Mouse (Mus musculus): ENCODE measurements around the gene Afg1l.

DNA sequence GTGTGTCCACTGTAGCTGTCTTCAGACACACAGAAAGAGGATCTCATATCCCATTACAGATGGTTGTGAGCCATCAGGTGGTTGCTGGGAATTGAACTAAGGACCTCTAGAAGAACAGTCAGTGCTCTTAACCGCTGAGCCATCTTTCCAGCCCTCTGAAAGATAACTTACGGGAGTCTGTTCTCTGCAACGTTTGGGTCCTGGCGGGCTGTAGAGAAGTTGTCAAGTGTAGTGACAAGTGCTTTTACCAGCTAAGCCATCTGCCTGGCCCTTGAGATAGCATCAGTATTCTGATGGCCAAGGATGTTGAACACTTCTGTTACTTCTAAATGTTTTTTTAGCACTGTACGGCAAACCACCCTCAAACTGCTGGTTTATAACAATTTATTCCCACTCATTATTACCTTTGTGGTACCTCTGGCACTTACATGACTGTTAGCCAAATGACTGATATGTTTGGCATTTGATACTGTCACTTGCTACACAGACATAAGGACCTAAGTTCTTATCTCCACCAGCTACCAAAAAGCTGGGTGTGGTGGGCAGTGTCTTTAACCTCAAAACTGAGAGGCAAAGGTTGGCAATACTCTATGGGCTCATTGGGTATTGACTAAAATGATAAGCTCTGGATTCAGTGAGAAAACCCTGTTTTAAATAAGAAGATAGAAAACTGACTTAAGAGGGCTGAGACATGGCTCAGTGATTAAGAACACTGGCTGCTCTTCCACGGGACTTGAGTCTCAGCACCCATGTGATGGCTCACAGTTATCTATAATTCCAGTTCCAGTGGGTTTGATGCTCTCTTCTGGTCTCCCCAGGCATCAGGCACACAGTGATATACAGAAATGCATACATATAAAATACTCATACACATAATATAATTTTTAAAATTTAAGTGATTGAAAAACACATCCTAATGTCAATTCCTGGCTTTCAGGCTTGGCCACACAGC is 33.1 kb upstream of the Afg1l start:
- no peak for TF ChIP-seq CTCF (IDR thresholded peaks at IDR 0.05; ENCODE audit: control insufficient read depth, insufficient read depth, low read length)
- TF ChIP-seq POLR2A (IDR thresholded peaks at IDR 0.05; ENCODE audit: borderline replicate concordance, control insufficient read depth, low read depth, low read length), result no peak
